Mouse (Mus musculus) kidney, postnatal 4 days (tissue): ENCODE results near the gene Nppa.

ENCODE experiments used
- DNase-seq, 2 experiments: peaks; one replicate each; pipeline ENCODE4 v3.0.0; 2021; ENCODE audit warnings: mixed read lengths in 2 of 2

The Nppa gene

DNA sequence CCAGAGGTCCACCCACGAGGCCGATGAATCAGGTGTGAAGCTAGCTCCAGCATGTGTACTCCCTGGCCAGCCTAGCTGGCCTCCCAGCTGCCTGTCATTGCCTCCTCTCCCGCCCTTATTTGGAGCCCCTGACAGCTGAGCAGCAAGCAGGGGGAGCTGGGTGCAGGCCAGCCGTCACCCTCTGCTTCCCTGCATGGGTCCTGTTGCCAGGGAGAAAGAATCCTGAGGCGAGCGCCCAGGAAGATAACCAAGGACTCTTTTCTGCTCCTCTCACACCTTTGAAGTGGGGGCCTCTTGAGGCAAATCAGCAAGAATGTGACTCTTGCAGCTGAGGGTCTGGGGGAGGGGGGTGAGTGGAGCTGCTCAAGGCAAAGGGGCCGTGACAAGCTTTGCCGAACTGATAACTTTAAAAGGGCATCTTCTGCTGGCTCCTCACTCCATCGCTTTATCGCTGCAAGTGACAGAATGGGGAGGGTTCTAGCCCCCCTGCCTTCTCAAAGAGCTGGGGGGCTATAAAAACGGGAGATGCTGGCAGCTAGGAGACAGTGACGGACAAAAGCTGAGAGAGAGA is at the start of gene Nppa:
Nppa (plus strand) TSS at position 521 of the 571 bp plus-strand sequence.
- DNase-seq, result no peak

DNA sequence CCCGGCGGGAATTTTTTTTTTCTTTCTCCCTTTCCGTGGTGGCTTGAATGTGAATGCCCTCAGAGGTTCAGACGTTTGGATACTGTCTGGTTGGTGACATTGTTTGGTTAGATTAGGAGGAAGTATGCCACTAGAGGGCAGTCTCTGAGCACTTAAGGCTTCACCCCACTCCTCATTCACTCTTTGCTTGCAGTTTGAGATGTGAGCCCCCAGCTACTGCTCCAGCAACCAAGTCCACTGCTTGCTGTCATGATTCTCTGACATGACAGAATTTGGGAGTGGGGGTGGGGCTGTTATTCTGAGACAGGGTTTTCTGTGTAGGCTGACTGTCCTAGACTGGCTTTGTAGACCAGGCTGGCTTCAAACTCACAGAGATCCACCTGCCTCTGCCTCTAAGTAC is 46.9 kb upstream of the Nppa start:
- DNase-seq, result peak; percentile 31 to 51

DNA sequence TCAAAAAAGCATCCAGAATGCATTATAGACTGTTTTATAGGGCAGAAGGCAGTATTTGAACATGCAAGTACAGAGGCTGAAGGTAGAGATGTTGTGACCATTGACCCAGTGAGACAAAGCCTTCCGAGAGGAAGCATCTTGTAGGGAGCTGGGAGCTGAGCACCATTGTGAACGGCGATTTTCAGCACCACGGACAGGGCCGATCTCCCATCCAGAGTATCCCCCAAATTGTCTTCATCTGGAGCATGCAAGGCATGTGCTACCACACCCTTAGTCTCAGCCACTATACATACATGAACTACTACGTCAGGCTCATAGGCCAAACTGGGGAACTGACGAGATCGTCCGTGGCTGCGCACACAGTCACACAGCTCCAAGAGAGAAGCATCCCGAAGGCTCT is 43.4 kb upstream of the Nppa start:
- DNase-seq, result peak; percentile 75 to 76

DNA sequence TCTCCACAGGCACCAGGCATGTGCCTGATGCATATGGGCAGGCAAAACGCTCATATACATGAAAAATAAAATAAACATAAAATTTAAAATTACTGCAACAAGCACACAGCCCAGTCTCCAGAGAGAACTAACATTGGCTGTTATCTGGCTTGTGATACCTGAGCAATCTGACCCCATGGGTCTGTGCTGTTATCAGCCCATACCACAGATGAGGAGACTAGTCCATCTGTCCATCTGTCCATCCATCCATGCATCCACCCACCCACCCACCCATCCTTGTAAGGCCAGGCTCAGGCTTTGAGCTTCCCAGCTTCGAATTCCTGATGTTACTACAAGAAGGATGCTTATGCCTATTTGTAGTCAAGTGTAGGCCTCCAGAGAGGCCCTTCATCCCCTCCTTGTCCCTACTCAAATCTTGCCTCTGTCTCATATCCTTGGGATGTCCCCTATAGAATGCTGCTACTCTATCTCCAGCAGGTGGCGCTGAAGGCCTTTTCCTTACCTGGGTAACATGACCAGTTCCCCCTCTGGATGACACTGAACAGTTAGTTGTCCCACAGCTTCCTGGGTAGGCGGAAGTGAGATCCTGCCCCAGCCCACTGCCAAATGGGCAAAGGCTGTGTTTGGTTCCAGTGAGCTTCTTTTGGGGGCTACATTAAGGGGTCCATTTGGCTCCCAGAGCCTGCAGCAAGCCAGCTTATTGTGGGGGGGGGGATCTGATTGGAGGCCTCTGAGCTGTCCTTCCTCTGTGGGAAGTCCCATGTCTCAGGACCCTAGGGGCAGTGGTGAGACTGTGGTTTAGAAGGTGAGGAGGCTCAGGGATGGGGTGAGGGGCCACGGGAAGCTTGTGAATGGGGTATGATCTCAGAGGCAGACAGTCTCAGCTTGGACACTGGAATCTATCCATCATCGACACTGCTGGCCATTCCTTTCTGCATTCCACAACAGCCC is 40.4 kb upstream of the Nppa start:
- DNase-seq, result peak; percentile 80 to 83

DNA sequence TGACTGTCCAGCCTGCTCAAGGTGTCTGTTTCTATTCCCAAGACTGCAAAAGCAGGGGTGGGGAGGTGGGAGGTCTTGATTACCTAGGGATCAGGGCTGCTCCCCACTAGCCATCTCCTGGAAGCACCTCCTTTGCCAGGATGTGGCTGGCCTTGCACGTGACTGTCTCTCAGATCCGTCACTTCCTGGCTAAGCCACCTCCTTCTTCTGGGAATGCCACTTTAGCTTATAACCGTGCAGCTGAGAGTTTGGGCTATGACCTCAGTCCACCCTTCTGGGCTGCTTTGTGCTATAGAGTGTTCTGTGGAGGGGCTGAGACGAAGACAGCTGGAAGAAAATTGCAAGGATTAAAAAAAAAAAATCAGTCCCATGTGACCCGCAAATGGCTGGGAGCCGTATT is 37.7 kb upstream of the Nppa start:
- peak in 1 of 2 experiments; percentile 16 for DNase-seq

DNA sequence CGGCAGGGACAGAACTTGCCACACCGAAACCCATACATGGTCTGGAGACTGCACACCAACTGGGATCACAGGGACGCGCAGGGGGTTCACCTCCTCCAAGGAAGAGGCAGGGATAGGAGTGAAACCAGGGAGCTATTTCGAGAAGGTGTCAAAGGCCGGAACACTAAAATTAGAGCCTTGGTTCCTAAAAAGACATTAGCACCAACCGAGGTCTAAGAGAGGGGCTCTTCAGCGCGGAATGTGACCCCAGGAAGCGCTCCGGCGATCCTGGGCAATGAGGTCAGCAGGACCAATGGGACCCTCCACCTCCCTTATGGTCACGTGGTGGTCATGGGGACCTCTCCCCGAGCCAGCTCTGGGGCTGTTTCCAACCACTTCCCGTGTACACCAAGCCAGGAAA is 36.9 kb upstream of the Nppa start:
- DNase-seq, result no peak

DNA sequence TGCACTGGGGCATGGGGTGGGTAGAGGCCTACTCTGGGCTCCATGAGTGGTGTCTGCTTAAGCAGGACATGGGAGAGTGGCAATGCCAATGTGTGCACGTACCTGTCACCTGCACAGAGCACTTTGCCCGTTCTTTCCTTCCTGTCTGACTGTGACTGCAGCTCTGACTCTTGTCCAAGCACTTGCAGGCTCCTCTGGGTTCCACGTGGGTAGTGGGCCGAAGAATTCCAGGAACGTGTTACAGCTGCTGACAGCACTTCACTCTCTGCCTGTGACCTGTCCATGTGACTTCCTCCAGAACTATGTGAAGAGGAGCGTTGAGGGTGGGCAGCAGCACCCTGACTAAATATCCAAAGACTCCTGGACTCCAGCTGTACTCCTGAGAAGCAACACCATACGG is 34.8 kb upstream of the Nppa start:
- peak; percentile 13 to 43 for DNase-seq

DNA sequence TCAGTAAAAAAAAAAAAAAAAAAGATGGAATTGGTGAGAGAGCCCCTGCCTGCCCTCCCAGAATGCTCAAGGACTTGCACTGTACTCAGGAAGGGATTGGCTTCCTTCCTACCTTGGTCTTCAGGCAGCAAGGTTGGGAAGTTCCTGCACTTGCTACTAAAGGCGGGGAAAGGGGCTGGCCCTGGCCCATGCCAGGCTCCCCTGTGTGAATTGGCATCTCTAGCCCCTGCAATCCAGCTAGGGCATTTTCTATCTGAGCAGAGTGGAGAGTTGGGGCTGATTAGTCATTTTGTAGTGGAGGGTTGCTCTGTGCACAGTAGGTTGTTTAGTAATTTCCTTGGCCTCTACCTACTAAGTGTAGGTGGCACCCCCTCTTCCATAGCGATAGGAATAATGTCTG is 31.7 kb upstream of the Nppa start:
- DNase-seq, result no peak

DNA sequence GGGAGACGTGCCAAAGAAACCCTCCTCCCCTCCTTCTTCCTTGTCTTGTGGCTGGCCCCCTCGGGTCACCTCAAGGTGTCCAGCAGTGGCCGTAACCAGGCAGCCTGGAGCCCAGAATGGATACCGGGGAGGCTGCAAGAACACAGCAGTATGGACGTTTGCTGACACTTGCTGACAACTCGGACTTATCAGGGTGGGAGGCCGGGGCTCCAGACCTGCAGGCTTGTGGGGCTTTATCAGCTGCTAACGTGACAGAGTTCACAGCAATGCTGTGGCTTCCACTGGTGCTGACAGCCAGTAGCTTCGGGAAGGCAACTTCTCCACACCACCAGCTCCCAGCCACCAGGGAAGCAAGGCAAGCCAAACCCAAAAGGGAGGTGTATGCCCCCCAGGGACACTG is 31.2 kb upstream of the Nppa start:
- no peak for DNase-seq

DNA sequence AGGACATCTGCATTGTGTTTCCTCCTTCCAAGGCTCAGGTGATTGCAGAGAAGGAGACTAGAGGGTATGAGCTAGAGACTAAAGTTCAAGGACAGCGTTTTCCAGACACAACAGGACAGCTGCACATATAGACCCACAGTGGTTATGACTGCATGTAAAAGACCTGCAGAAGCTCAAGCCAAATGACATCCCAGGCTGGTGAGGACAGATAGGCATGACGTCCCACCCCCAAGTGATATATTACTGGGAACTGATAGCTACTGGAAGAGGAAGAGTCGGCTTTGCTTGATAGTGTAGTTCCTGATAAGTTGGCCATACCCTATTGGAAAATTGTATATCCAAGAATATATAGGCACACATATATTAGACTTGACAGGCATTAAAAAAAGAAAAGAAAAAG is 24.3 kb upstream of the Nppa start:
- DNase-seq, result no peak

DNA sequence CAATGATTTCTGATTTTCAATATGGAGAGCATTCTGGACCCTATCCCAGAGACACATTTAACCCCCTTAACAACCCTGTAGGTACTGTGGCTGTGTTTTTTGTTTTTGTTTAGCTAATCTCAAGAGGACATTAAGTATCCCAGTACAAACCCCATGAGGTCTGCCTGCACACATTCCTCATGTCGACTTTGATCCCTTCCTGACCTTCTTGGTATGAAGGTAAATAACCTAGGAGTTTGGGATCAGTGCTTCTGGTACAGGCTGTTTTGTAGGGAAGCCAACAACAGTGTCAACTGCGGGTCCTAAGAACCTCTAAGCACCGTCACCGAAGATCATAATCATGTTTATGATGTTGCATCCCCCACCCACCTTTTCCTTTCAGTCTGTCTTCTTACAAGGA is 22.8 kb upstream of the Nppa start:
- DNase-seq, result no peak

DNA sequence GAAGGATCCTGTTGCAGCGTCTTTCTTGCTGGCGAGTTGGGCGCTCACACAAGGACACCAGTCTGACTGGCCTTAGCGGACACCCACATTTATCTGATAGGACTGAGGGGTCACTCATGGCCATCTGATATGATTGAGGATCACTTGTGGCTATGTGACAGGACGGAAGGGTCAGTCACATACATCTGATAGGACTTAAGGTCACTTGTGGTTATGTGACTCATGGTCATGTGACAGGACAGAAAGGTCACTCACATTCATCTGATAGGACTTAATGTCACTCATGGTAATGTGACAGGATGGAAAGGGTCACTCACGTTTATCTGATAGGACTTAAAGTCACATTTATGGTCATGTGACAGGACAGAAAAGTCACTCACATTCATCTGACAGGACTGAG is 22.1 kb upstream of the Nppa start:
- DNase-seq, result no peak

DNA sequence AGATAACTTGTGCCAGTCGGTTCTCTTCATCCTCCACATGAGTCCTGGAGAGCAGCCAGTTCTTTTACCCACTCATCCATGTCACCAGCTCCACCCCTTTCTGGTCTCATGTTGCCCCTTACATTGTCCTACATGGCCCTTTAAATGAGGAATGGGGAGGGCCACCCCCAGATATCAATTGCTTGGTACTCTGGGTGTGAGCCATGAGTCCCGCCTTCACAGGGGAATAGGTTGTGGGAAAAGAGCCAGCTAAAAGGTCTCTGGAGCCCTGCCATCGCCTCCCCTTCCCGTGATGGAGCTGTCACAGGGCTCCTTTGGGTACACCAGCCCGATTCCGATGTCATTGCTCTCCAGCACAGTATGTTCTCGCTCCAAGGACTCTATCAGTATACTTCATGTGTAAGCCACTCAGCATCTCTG is 21.1 kb upstream of the Nppa start:
- DNase-seq, result no peak

DNA sequence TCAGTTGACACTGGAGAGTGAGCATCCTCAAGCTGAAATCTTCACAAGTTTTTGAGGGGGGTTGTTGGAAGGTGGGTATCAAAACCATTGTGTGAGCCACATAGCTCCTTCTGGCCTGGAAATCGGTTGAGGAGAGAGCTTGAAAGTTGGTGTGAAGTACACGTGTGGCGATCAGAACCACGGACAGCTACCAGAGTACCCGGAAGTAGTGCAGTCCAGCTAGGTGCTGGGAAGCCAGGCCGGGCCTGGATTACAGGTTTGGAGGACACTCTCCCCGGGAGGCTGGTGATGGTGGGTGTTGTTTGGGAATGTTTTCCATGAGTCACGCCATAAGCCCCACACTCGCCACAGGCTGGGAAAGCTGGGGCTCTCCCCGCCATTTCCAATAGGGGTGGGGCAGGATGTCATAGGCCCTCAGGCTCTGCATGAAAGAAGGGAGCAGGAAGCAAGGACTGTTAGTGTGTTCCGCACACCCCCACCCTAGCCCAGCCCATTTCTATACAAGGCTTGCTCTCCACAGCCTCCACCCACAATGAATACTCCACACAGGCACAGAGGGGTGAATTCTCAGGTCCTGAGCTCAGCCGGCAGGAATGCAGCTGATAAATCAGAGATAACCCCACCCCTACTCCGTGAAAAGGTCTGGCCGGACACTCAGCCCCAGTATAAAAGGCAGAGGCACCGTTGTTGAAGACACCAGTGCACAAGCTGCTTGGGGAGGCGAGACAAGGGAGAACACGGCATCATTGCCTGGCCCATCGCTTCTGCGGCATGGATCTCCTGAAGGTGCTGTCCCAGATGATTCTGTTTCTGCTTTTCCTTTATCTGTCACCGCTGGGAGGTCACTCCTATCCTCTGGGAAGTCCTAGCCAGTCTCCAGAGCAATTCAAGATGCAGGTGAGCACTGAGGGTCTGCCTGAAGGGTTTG is 15.1 kb upstream of the Nppa start, which contains the start of gene Nppb:
Nppb (plus strand) TSS at position 584 of the 928 bp plus-strand sequence.
- peak; percentile 83 to 86 for DNase-seq

DNA sequence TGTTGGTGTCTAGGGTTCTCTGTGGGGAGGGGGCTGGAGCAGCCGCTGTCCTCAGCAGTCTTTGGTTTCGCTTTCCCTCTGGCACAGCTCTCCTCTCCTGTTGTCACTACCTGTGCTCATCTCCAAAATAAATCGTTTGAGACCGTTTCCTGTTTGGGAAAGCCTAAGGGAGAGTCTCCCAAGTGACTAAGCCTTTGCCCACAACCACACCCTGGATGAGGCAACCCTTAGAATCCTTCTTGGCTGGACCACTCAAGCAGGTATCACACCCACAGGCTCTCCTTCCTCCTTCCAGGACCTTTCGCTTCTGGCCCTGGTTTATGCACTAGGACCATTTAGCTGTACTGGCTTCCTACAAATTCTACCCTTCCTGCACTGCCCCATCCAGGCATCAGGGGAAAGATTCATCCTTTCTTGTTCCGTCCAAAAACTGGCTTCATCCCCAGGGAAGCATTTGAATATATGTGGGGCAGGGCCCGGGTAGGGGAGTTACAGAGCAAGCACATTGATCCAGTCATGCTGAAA is 6.9 kb upstream of the Nppa start:
- no peak for DNase-seq

DNA sequence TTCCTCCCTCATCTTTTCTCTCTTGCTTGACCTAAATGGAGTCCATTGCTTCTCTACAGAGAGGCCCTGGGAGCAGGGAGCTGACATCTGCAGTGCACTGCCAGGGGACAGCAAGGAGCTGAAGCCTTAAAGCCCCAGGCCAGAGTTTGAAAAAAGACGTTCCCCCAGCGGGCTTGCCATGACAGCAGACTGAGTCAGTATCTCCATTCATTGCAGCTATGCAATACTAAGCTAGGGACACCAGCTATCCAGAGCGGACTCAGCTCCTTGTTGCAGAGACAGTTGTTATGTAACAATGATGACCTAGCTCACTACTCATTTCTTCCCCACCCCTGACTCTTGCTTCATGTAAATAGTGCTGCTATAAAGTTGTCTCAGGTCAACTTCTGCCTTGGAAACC is 5.2 kb upstream of the Nppa start:
- DNase-seq, result no peak

DNA sequence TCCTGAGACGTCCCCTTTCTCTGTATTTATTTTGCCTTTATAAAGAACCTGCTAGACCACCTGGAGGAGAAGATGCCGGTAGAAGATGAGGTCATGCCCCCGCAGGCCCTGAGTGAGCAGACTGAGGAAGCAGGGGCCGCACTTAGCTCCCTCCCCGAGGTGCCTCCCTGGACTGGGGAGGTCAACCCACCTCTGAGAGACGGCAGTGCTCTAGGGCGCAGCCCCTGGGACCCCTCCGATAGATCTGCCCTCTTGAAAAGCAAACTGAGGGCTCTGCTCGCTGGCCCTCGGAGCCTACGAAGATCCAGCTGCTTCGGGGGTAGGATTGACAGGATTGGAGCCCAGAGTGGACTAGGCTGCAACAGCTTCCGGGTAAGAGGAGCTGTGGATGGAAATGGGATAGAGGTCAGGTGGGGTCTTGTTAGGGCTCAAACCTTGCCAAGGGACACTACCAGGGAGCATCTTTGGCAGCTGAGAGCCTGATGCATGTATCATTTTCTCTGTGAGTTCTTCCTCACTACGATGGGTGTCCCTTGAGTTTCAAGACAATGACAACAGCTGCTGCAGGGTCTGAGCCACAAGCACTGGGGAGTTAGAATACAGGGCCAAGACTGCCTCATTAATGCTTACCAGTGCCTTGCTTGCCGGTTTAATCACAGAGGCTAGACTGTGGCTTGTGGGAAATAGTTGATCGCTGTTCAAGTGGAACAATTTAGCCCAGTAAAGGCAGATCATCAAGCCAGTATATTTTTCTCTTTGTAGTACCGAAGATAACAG is 679 bp downstream of the Nppa start:
- no peak for DNase-seq

DNA sequence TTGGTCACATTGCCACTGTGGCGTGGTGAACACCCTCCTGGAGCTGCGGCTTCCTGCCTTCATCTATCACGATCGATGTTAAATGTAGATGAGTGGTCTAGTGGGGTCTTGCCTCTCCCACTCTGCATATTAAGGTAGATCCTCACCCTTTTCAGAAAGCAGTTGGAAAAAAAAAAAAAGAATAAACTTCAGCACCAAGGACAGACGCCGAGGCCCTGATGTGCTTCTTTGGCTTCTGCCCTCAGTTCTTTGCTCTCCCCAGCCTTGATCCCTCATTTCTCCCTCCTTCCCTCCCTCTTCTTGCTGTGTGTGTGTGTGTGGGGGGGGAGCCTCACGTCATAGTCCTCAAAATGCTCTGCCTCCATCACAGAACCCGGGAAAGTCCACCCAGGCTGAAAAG is 1.3 kb downstream of the Nppa start:
- peak; percentile 31 to 42 for DNase-seq

DNA sequence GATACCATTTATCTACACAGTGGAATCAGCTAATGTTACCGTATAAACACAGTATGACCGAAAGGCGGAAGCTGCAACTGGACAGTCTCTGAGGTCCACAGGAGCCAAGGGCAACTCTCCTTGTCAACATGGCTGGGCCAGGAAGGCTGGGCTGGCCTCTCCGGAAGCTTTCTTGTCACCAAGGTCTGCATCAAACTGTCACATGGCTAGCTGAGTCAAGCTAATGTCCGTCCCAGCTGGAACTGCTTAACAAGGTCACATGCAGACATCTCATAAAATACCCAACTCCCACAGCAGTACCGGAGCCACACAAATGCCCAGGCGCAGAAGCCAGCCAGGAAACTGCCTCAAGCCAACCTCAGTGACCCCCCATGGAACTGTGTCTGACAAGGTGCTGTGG is 3.8 kb downstream of the Nppa start:
- DNase-seq, result no peak

DNA sequence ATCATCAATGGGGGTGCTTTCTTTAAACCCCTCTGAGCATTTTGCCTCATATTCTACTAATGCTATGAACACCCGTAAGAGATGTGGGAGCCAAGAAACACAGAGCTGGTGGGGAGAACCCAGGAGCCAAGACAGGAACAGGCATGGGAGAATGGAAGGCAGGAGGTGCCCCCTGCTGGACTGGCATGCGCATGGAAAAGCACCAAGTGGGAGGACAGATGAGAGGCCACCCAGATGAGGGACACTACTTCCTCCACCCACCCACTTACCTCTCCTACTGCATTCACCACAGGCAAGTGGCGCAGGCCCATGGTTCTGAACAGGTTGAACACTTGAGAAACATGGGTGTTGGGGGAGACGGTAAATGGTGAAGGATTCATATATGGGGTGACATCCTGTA is 7.9 kb downstream of the Nppa start:
- DNase-seq, result peak; percentile 66 to 72

DNA sequence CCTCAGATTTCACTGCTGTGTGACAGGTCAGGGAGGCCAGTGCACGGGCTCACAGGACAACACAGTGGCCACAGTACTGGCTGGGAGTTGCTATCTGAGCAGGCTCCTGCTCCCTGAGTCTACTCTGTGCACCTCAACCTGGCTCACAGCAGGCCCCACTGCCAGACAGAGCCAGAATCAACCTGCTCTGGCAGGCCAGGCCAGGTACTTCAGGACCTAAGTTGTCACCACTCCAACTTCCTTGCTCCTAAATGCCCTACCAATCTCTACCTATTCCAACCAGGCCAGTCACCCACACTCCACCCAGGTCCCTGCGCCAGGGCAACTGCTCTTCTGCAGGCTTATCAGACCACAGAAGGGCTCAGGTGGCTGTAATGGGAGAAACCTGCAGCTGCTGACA is 9.1 kb downstream of the Nppa start:
- DNase-seq, result no peak

DNA sequence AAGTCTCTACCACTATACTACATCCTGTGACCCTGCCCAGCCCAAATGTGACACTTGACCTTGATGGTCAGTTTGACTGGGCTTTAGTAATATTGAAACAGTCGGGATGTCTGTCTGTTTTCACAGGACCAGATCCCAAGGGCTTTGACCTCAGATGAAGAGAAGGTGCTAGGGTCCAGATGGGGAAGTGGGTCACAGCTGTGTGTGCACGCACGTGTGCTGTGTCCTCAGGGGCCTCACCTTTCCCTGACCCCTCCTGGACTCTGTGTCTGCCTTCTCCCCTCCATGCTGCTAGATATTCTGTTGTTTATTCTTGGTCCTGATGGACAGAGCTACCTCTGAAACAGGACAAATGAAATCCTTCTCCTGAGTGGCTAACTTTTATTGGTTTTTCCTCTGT is 10.8 kb downstream of the Nppa start:
- DNase-seq, result no peak
